Mouse (Mus musculus) ES-E14 (cell line): ENCODE measurements around the gene Plscr2. TPM values are rescaled to one million over a fixed set of nuclear protein-coding genes. Genes with fewer than 3 reads are reported as not detected.

ENCODE experiments used
- DNase-seq: peaks from one replicate; pipeline ENCODE4 v3.0.0-alpha.2; 2013; ENCODE audit warnings: low read depth, low spot score
- H3K27ac ChIP-seq: 2 replicates; pipeline ENCODE4 v1.5.1; 2012; ENCODE audit warnings: low read depth, mild to moderate bottlenecking, low read length, moderate library complexity, mixed read lengths; ENCODE audit not compliant: poor library complexity, insufficient read depth, severe bottlenecking
- H3K36me3 ChIP-seq: 2 replicates; pipeline ENCODE4 v1.6.1; 2012; ENCODE audit warnings: mild to moderate bottlenecking, low read length, moderate library complexity, mixed read lengths; ENCODE audit not compliant: control insufficient read depth, poor library complexity, insufficient read depth, severe bottlenecking
- H3K4me1 ChIP-seq, 2 experiments: fragments of 150-350 bp in 1 of 2; sonication (generic) in 1 of 2; 2 replicates each; pipeline ENCODE4 v1.6.1; 2012; ENCODE audit warnings: low read length in 2 of 2, mild to moderate bottlenecking in 1 of 2, mixed read lengths in 1 of 2; ENCODE audit not compliant: control insufficient read depth in 2 of 2, insufficient read depth in 2 of 2, poor library complexity in 1 of 2
- H3K4me3 ChIP-seq, 2 experiments: fragments of 150-350 bp in 1 of 2; sonication (generic) in 1 of 2; 2 replicates each; pipeline ENCODE4 v1.5.1; 2012; ENCODE audit warnings: low read length in 2 of 2, low read depth in 1 of 2, mild to moderate bottlenecking in 1 of 2, mixed read lengths in 1 of 2; ENCODE audit not compliant: insufficient read depth in 1 of 2, poor library complexity in 1 of 2, severe bottlenecking in 1 of 2
- H3K9ac ChIP-seq: 2 replicates; pipeline ENCODE4 v1.6.1; 2012; ENCODE audit warnings: low read depth, mild to moderate bottlenecking, low read length, mixed read lengths; ENCODE audit not compliant: poor library complexity, insufficient read depth, severe bottlenecking
- H3K9me3 ChIP-seq: fragments of 150-350 bp; sonication (generic); 2 replicates; pipeline ENCODE4 v1.6.1; 2012; ENCODE audit warnings: low read depth, mild to moderate bottlenecking, low read length; ENCODE audit not compliant: control insufficient read depth, insufficient read depth
- CHD2 ChIP-seq: IDR thresholded peaks from 2 replicates; pipeline ENCODE4 v1.6.1; 2014; ENCODE audit warnings: mild to moderate bottlenecking, low read depth, low read length, inconsistent platforms
- HCFC1 ChIP-seq: IDR thresholded peaks from 2 replicates; pipeline ENCODE4 v1.6.1; 2012; ENCODE audit warnings: low read length, inconsistent platforms, borderline replicate concordance; ENCODE audit not compliant: insufficient read depth
- MAFK ChIP-seq: IDR thresholded peaks from 2 replicates; pipeline ENCODE4 v1.6.1; 2014; ENCODE audit warnings: mild to moderate bottlenecking, low read depth, low read length, inconsistent platforms; ENCODE audit not compliant: insufficient read depth
- ZC3H11A ChIP-seq: IDR thresholded peaks from 2 replicates; pipeline ENCODE4 v1.6.1; 2012; ENCODE audit warnings: low read depth, mild to moderate bottlenecking, inconsistent platforms, low read length, borderline replicate concordance
- ZNF384 ChIP-seq: IDR thresholded peaks from 2 replicates; pipeline ENCODE4 v1.6.1; 2012; ENCODE audit warnings: low read depth, low read length, inconsistent platforms
- in situ Hi-C, 2 experiments: fragments of 600-800 bp; cut with MboI; formaldehyde crosslinking; loops; one replicate each; pipeline ENCODE4 v1.15.1; 2025; ENCODE audit warnings: low sequenced_read_pairs in 2 of 2, inconsistent platforms in 1 of 2; ENCODE audit not compliant: unreplicated experiment in 2 of 2
- total RNA-seq: library from RNA; depleted of rRNA; stranded (reverse); fragments of 300-350 nt; gene quantifications from 2 replicates; pipeline ENCODE4 v1.2.3, GENCODE M21; 2012

The Plscr2 gene
- total RNA-seq, 1 experiment: 1.7 TPM

GRCm38 (mm10) chr9:92270927-92271326 is 4.5 kb upstream of the Plscr2 start:
- DNase-seq: no peak
- peaks cover 10% of the 10 kb centered on the region for H3K36me3 ChIP-seq
- H3K4me1 ChIP-seq: 0 out of 4 replicates have a peak, but pooled peaks cover 2% of the 10 kb centered on the region in 2 experiments

DNA sequence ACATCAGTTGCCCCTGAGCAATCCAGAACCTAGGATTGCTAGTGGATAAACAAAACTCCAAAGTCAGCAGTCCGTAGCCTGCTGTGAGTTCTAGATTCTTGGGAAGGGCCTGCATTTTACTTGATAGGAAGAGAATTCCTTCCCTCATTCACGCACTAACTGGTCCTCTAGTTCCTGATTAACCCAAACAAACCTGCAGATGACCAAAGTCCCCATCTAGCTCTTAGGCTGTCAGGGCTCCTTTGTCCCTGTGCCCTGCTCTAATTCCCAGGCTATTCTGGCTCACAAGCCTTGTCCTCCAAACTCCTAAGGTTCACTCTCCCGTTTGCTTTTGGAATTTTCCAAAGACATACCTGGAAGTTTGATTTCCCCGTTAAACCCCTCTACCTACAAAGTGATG is 2.8 kb upstream of the Plscr2 start:
- in situ Hi-C loops: no loop called here
- no peak overlapping the region for H3K4me3 ChIP-seq
- H3K27ac ChIP-seq: no peak overlapping the region
- H3K36me3 ChIP-seq: peaks cover 7% of the 10 kb centered on the region
- H3K4me1 ChIP-seq: 0 out of 4 replicates have a peak, but pooled peaks cover 2% of the 10 kb centered on the region in 2 experiments
- no peak for DNase-seq
- H3K9me3 ChIP-seq: no peaks in the 10 kb centered on the region
- no peak overlapping the region for H3K9ac ChIP-seq
- TF ChIP-seq ZNF384: no peak
- no peak for TF ChIP-seq ZC3H11A
- TF ChIP-seq HCFC1: no peak
- no peak for TF ChIP-seq MAFK
- TF ChIP-seq CHD2: no peak

More at GRCm38 (mm10) chr9:92270927-92271326, 4.5 kb upstream of the Plscr2 start:
- Histone ChIP-seq H3K9me3 (no peaks in the 10 kb centered on the region), H3K27ac (no peak overlapping the region), H3K4me3 (no peak overlapping the region), H3K9ac (no peak overlapping the region)
- in situ Hi-C loops: no loop called here
- TF ChIP-seq ZNF384 (no peak), CHD2 (no peak), MAFK (no peak), ZC3H11A (no peak), HCFC1 (no peak)

GRCm38 (mm10) chr9:92273271-92273670 is 2.1 kb upstream of the Plscr2 start:
- no peaks in the 10 kb centered on the region for H3K9me3 ChIP-seq
- peaks cover 7% of the 10 kb centered on the region for H3K36me3 ChIP-seq
- in situ Hi-C loops: no loop called here
- DNase-seq: no peak
- no peak for TF ChIP-seq CHD2
- no peak for TF ChIP-seq MAFK
- no peak for TF ChIP-seq HCFC1
- no peak for TF ChIP-seq ZC3H11A
- TF ChIP-seq ZNF384: no peak
- H3K4me3 ChIP-seq: no peak overlapping the region
- H3K9ac ChIP-seq: no peak overlapping the region
- 0 out of 4 replicates have a peak, but pooled peaks cover 2% of the 10 kb centered on the region in 2 experiments for H3K4me1 ChIP-seq
- H3K27ac ChIP-seq: no peak overlapping the region

- Histone ChIP-seq H3K4me3 (no peak overlapping the region), H3K36me3 (peaks cover 3% of the 10 kb centered on the region), H3K27ac (no peak overlapping the region), H3K9me3 (no peaks in the 10 kb centered on the region), H3K4me1 (0 out of 4 replicates have a peak, but pooled peaks cover 2% of the 10 kb centered on the region in 2 experiments), H3K9ac (no peak overlapping the region)
- no peak for DNase-seq
- TF ChIP-seq ZC3H11A (no peak), ZNF384 (no peak), CHD2 (no peak), MAFK (no peak), HCFC1 (no peak)
- in situ Hi-C loops: no loop called here
Observed at GRCm38 (mm10) chr9:92273956-92274762, 1.2 kb upstream of the Plscr2 start.
